Mouse (Mus musculus) T-helper 2 cell (primary cell): ENCODE measurements around the gene Dnajb6.
"Not testable (repeated sequence)": the region's sequence is repeated elsewhere in the genome, so short reads cannot be mapped to it uniquely, and the experiment has no call there.

Source experiments
- in situ Hi-C: fragments of 300-600 bp; cut with MboI, MseI; formaldehyde crosslinking; loops from one replicate; pipeline ENCODE4 v1.15.1; 2025; ENCODE audit warnings: high pct_unique_total_duplicates

The Dnajb6 gene

DNA sequence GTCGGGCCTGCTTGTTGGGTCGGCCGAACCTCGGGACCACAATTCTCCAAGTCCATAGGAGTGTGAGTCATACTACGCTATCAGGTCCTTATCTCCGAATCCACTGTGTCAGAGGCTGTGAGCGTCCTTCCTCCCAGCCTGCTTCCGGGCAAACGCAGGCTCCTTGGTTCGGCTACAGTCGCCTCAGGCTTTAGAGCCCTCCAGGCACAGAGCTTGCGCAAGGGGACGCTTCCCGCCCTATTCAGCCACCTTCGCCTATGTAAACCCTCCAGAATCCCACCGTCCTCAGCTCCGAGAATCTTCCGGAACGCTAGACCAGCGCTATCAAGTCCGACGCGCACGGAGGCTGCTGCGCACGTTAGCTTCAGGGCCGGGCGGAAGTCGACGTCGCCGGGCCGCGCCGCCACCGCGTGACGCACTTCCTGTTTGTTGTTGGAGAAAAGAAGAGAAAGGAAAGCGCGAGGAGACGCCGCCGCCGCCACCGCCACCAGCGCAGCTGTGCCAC is at the start of gene Dnajb6, which contains the start of gene Gm5129:
Gene Dnajb6, plus strand, starts transcription at position 132 of the 505 bp plus-strand sequence.
Gene Gm5129, minus strand, starts transcription at position 380 of the 505 bp plus-strand sequence.
- in situ Hi-C loops: no loop called here

DNA sequence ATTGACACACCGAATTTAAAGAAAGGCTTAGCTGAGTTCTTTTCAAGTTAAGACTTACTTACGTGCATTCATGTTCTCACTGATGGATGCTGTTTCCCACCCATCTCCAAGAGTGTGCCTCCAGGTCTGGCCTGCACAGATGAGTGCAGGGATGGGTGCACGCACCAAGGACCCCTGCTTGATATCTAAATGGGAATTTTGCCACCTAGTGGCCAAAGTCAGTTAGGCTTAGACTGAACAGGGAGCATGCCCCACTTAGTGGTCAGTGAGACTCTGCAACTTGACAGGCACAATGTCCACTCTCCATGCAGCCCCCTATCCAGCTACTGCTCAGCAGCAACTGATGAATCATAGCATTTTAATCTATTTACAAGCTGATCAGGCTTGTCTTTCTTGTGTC is 47.8 kb upstream of the Dnajb6 start:
- in situ Hi-C loops: loop anchor here (10.0 kb wide), 1 partner anchor 293 kb away; no protein-coding TSS in a partner anchor

DNA sequence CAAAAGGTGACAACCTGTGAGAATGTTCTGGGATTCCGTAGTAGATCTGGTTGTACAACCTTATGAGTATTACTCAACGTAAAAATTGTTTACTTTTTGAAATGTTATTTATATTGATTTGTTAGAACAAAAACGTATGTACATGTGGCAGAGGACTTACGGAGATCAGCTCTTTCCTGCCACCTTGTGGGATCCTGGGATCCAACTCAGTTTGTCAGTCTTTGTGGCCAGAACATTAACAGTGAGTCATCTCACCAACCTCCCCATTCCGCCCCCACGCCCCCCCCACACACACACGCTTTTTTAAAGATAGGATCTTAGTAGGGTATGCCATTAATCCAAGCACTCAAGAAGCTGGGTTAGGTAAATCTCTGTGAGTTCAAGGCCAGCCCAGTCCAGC is 47.1 kb upstream of the Dnajb6 start:
- in situ Hi-C loops: loop anchor here (10.0 kb wide), 1 partner anchor 294 kb away; no protein-coding TSS in a partner anchor

DNA sequence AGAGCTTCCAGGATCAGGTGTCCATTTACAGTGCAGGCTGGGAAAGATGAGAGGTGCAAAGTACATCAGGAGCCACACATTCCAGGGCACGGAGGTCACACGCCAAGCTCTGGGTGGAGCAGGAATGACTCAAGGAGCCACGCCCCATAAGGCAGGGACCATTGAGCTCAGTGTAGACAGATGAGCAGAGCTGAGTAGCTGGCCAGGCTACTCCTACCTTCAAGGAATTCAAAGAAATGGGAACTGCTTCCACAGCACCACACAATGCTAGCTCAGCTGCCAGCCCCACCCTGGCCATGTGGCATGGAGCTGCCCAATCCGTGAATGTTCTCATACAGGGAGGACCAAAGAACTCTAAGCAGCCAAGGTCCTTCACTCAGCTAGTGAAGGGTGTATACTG is 37.0 kb upstream of the Dnajb6 start:
- in situ Hi-C loops: no loop called here

DNA sequence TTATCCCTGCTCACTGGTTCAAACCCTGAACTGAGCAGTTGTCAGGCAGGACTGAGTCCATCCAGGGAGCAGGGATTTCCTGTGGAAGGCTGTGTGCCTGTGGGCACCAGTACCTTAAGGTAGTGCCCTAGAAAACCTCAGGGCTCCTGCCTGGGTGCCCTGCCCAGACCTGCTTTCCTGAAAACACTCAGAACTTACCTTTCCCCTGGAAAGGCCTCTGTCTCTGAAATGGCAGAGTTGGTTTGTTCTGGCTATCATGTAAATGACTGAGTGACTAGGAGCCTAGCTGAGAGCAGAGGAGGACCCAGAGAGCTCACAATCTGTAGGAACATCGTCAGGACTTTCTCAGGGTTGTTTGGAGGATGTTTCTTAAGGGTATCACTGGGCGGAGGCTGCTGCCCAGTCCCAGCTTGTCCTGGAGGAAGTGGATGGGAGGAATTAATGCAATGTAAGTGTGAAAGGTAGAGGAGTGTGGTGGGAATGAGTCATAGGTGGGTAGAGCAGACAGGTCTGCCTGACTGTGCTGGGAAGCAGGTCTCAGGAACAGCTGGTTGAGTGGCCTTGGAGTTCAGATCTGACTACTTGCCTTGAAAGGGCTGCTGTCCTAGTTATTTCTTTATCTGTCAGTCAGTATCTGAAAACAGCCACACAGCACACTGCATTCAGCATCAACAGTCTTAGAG is 35.8 kb upstream of the Dnajb6 start:
- in situ Hi-C loops: loop anchor here (10.0 kb wide), 1 partner anchor 295 kb away; no protein-coding TSS in a partner anchor

DNA sequence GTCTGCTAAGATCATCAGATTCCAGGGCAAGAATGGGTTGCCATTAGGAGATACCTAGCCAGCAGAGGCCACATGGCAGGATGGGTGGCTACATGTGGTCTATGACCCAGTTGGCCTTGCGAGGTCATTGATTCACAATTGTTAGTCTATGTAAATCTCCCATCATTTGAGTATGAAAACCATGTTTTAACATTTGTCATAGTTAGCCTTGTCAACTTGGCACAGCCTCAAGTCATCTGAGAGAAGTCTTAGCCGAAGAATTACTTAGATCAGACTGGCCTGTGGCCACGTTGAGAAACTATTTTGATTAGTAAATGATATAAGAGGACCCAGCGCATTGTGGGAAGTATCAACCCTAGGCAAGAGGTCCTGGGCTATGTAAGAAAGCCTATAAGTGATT is 28.2 kb upstream of the Dnajb6 start:
- in situ Hi-C loops: loop anchor here (10.0 kb wide), 1 partner anchor 302 kb away; no protein-coding TSS in a partner anchor

DNA sequence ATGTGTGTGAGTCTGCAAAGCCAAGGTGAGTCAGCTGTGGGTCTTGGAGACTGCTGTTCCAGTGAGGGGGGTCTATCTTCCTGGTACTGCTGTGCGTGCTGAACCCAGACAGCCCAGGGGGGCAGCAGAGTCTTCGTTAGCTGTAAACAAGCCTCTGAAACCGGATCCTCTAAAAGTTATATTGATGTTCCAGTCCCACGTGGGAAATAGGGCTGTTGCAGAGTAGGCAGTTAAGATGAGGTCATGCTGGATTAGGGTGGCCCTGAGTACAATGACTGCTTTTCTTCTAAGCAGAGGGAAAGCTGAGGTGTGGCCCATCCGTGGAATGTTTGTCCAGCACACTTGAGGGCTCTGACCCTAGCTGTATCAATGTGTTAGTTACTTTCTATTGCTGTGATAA is 27.2 kb upstream of the Dnajb6 start:
- in situ Hi-C loops: loop anchor here (10.0 kb wide), 1 partner anchor 303 kb away; no protein-coding TSS in a partner anchor

DNA sequence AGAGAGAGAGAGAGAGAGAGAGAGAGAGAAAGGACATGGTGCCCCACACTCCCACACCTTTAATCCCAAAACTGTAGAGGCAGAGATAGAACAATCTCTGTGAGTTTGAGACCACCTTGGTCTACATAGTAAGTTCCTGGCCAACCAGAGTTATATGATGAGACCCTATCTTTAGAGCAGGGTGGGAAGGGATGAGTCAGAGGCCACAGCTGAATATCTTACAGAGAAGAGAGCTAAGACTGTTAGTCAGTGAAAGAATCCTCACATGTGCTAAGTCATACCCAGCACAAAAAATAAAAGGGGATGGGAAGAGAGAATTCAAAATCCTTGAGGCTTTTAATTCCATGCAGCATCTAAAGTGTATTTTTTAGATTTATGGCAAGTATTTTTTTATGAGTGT is 23.9 kb upstream of the Dnajb6 start:
- in situ Hi-C loops: no loop called here

DNA sequence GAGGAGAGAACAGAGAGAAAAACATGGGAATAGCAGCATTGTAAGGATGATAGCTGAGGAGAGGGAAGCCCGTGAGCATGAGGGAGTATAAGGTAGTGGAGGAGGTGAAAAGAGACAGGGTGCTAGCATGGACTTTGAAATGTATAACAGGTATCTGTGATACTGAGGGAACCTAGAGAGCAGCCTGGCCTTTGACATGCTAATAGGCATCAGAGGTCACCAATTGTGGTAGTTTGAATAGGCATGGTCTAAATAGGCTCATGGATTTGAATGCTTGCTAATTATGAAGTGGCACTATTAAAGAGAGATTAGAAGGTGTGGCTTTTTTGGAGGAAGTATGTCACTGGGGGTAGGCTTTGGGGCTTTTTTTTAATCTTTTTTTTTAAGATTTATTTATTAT is 22.6 kb upstream of the Dnajb6 start:
- in situ Hi-C loops: no loop called here

DNA sequence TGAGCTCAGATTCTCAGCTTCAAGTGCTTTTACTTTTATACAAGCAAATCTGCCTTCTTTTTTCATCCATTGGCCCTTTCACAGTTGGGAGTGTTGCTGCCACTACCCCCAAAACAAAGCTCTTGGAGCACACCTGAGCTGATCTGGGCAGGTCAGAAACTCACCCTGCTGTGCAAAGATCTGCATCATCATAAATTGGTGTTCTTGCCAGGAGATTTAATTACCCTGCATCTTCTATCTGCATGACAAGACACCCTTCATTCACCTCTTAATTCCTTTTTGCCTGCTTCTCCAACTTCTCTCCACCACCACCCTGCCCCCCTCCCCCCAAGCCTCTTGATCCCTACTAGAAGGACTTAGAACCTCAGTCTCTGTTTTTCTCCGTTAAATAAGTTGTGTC is 14.3 kb upstream of the Dnajb6 start:
- in situ Hi-C loops: no loop called here

DNA sequence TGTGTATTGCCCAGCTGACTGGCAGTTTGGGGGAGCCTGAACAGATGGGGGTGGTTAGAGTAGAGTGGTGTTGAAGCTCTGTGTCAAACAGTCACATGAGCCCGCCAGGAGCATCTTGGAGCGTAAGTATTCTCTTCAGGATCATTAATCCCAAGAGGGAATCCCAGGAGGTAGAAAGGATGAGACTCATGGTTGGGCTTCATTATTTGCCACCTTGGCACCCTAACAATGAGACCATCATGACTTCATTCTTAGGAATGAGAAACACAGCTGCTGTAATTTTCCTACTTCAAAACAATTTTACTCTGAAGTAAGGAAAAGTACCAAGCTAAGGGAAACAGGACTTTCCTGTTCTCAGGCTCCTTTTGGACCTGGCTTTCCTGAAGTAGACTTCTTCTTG is 10.1 kb upstream of the Dnajb6 start:
- in situ Hi-C loops: no loop called here

DNA sequence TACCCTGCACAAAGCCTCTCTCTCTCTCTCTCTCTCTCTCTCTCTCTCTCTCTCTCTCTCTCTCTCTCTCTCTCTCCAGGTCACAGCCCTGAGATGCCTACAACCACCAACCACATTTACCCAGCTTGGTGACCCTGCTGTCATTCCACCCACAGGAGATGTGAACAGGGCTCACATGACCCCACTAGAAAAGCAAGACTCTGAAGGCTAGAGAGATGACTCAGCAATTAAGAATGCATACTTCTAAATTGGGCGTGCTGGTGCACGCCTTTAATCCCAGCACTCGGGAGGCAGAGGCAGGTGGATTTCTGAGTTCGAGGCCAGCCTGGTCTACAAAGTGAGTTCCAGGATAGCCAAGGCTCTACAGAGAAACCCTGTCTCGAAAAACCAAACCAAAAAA is 9.4 kb upstream of the Dnajb6 start:
- in situ Hi-C loops: not testable (repeated sequence)

DNA sequence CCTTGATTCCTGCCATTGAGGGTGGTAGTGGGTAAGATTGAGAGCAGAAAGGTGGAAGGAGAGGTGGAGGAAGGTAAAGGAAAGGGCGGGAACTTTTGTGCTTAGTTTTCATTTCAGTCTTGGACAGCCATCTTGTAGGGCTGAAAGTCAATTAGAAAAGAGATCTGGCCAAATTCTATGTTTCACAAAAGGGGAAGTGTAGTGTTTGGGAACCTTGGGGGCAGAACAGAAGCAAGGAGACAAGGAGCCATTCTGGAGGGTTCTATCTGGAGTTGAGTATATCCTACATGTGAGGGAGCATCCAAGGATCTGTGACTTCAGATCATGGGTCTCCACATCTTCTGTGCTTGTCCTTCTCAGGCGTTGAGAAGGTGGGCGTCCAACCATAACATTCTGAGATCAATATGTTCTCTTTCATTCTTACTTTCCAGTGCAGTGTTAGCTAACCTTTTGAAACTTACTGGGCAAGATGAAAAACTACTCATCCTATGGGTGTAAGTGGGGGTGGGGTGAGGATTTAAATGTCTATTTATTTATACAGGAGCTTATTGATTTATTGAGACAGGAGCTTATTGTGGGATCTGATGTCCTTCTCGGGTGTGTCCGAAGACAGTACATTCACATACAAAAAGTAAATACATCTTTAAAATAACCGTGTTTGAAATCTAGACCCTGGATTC is 517 bp upstream of the Dnajb6 start:
- in situ Hi-C loops: no loop called here

DNA sequence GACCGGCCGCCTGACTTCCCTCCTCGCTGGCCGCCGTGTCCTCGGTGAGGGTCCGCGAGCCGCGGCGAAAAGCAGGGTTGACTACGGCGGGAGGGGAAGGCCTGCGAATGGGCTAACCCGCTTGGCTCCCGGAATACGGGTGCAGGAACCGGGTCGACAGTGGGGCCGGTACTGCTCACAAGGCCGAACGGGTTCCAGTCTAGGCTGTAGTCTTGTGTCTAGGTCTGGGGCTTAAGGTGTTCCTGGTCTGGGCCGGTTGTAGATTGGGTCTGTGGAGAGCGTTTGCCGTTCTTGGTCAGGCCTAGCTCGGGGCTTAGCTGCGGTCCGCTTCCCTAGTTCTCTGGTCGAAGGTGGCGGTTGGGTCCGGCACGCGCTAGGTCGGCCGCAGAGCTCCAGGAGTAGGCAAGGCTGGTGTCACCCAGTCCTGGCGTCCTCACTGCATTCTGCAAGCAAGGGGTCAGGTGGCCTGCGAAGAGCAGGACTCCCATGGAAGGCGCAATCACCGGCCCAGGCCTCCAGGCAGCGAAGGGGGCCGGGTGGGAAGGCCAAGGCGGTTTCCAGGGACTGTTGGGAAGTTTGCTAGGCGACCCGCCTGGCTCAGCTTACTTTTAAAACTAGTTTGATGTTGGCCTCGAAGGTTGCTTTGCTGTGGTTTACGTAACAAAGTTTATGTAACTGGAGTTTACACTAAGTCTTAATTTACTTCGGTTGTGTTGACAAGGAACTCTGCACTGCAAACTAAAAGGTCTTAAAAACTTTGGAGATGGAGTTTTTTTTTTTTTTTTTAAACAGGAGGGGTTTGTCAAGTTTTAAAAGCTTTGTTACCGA is 799 bp downstream of the Dnajb6 start:
- in situ Hi-C loops: no loop called here

DNA sequence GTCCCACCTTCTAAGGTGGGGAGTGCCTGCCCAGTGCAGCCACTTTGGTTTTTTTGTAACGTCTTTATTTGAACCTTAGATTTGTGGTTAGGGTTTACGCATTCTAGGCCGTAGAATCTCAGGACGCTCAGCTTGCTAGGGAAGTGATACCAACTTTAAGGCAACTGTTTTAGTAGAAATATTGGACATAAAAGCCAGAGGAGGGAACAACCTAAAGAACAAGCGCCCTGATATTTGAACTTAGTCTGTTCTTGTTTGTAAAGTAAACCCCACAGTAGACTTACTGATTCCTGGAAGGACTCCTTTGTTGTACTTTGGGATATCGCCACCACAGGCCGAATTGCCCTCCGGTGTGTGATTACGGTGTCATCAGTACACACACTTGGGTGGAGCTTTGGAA is 1.5 kb downstream of the Dnajb6 start:
- in situ Hi-C loops: no loop called here

DNA sequence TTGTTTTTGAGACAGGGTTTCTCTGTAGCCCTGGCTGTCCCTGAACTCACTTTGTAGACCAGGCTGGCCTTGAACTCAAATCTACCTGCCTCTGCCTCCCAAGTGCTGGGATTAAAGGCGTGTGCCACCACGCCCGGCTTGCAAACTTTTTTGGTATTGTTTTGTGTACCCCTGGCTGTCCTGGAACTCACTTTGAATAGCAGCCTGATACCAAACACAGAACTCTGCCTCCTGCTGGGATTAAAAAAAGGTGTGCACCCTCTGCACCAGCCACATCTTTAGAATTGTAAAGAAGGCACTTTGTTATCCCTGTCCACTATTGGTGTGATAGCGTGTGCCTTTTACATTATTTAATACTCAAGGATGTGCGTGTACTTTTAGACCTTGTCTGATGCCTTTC is 2.0 kb downstream of the Dnajb6 start:
- in situ Hi-C loops: no loop called here

DNA sequence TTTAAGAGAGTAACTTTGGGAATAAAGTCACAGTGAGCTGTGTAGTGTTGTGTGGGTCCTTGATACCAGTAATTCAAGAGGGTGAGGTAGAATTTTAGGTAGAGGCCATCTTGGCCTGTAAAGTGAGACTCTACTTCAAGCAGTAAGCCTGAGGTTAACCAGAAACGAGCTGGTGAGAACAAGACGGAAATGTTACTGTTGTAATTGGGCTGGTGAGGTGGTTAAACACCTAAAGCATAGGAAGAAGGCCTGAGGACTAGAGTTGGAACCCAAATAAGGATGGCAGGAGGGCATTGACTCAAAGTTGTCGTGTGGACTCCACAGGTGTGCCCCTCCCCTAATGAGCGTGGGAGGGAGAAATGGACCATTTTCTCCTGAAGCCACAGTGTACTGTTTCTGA is 2.6 kb downstream of the Dnajb6 start:
- in situ Hi-C loops: no loop called here

DNA sequence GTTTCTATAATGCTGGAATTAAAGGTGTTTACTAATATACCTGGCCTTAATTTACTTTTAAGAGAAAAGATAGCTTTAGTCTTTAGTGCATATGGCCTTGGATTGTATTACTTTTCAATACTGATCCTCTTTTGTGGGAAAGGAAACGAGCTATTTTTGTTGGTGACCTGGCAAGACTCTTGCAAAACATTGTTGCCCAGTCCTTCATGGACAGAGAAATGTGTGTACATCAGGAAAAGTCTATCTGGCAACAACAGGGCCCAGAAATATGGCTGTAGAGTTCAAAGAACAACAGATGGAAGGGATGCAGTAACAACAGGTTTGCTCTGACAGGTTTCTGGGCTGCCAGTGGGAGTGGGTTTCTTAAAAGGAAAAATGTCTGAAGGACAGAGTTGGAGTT is 5.2 kb downstream of the Dnajb6 start:
- in situ Hi-C loops: no loop called here

DNA sequence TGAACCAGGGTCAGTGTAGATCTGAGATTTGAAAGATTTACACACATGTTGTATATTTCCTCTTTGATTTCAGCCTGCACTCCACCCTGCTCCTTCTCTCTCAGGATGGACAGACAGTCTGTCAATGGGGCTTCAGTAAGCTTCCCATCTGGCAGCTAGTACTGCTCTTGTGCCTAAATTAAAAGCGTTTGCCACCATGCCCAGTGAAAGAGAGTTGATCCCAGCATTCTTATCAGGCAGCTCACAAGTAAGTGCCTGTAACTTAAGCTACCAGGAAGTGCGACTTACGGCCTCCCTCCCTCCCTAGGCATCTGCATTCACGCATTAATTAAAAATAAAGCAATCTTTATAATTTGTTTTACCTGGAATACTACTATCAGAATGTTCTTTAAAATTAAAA is 5.6 kb downstream of the Dnajb6 start:
- in situ Hi-C loops: no loop called here

DNA sequence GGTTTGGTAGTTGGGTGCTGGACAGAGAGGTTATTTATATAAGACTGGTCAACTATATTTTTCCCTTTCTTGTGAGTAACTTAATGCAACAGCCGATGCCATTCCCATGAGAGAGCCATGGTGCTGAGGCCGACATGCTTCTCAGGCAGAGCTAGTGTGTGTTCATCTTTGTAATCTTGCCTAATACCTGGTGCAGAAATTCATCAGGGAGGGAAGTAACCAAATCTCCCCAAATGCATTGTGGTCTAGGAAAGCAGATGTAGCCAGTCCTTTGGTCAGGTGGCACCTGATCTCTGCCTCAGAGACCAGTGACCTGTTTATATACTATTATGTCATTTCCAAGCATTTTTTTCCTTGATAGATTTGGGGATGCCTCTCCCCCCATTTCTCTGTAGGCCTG is 12.2 kb downstream of the Dnajb6 start:
- in situ Hi-C loops: no loop called here

DNA sequence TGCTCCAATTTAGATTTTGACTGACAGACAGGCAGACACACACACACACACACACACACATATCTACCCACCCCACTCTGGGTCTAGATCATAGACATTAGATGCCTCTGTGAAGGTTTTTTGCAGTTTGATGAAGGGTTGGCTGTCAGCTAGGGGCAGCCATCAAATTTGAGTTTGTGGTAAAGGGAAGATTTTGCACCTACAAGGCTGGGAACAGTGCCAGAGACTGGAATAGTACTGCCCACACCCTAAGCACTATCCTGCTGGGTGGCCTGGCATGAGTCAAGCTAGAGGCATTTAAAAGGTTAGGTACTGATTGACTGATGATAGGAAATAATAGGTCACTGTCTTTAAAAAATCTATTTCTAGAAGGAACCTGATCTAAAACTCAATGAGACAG is 15.8 kb downstream of the Dnajb6 start:
- in situ Hi-C loops: no loop called here

DNA sequence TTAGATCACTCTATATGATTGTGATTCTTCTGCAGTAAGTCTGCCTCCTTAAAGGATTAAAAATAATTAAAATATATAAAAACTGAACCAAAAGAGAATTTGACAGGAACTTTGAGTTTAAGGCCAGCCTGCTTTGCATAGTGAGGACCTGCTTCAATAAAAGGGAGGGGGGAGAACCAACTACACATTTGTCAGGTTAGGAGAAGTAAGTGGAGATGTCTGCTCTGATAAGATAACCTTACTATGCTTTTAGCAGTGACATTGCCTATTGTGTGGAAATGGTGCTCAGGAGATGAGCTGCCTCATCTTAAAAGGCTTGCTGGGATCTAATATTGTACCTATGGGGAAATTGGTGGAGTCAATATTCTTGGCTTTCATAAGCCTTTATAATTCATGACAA is 17.4 kb downstream of the Dnajb6 start:
- in situ Hi-C loops: no loop called here
